In the genomic region with DNA sequence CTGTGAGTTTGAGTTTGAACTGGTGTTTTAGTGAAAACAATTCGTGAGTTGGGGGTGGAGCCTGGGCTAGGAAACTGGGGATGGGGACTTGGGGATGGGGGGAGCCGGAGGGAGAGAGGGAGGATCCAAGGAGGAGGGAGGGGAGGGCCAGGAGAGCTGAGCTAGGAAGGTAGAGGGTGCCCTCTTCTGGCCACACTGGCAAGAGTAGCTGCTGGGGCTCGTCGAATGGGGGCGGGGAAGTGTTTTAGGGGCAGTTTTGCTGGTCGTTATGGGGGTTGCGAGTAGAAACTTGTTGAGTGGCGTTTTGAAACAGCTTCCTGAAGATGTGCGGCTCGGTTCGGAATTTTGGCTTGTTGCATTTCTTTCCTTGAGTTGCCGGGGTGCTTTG, we compare ENCODE assay signal across 7 mouse cellular contexts. TPM values are rescaled to one million over a fixed set of nuclear protein-coding genes. Genes with fewer than 3 reads are reported as not detected.
DNase-seq lines count a peak whose midpoint lies in the region; ATAC-seq and TF ChIP-seq lines count a peak whose summit lies in the region.

No protein-coding gene starts in this region.

- no peaks in the 10 kb centered on the region for H3K9me3 ChIP-seq in intestine, postnatal 0 days (ENCODE audit: control insufficient read depth)
- no peaks in the 10 kb centered on the region for H3K9me3 ChIP-seq in midbrain, embryonic 11.5 days (ENCODE audit: control insufficient read depth, low read length)
- no peaks in the 10 kb centered on the region for H3K9me3 ChIP-seq in stomach, embryonic 16.5 days (replicated peaks; ENCODE audit: control insufficient read depth, low read length)

- intact Hi-C loops in left cerebral cortex, postnatal 4 days (cut with DNase I) = loop anchor here (5.0 to 10.0 kb wide), 3 partner anchors 197 to 1728 kb away; a partner anchor contains a TSS

- TF ChIP-seq CTCF in intestine, postnatal 0 days (IDR thresholded peaks at IDR 0.05; ENCODE audit: low read depth) = peak; percentile 85

- ATAC-seq in intestine, postnatal 0 days = 0 out of 2 replicates have a peak, but pooled peaks have one; percentile 33
- peak; percentile 82 for ATAC-seq in midbrain, embryonic 11.5 days (ENCODE audit: low FRiP score)
- ATAC-seq in stomach, embryonic 16.5 days (ENCODE audit: insufficient read depth, low FRiP score) = peak; percentile 85

- peaks cover 35% of the 10 kb centered on the region for H3K27me3 ChIP-seq in intestine, postnatal 0 days (replicated peaks; ENCODE audit: control insufficient read depth, insufficient read depth, low read length)
- H3K27me3 ChIP-seq in midbrain, embryonic 11.5 days (ENCODE audit: control insufficient read depth, insufficient read depth, low read length) = peaks cover 4% of the 10 kb centered on the region
- no peaks in the 10 kb centered on the region; the same call in 1 of the 2 replicates for H3K27me3 ChIP-seq in stomach, embryonic 16.5 days (ENCODE audit: control insufficient read depth, insufficient read depth, low read length)

- DNase-seq in adrenal gland, postnatal 25 days = peak; percentile 66
- peak; percentile 75 for DNase-seq in embryo, embryonic 11.5 days (ENCODE audit: low read depth, low spot score)
- peak; percentile 52 to 75 for DNase-seq in gastrocnemius, postnatal 4 days (ENCODE audit: low spot score in 2 of 2)
- DNase-seq in left cerebral cortex, postnatal 4 days = peak; percentile 88
- peak; percentile 97 for DNase-seq in midbrain, embryonic 11.5 days (ENCODE audit: low spot score, missing footprints)

- H3K4me1 ChIP-seq in intestine, postnatal 0 days (replicated peaks; ENCODE audit: control insufficient read depth, insufficient read depth, low read length) = no peaks in the 10 kb centered on the region
- peaks cover 9% of the 10 kb centered on the region; the same call in 1 of the 2 replicates for H3K4me1 ChIP-seq in midbrain, embryonic 11.5 days (ENCODE audit: control insufficient read depth, insufficient read depth, low read length)
- no peaks in the 10 kb centered on the region for H3K4me1 ChIP-seq in stomach, embryonic 16.5 days (ENCODE audit: control insufficient read depth, insufficient read depth, low read length)

- H3K4me3 ChIP-seq in intestine, postnatal 0 days (ENCODE audit: low read depth, low read length) = peak overlapping the region; percentile 48
- H3K4me3 ChIP-seq in midbrain, embryonic 11.5 days (ENCODE audit: low read depth, low read length) = peak overlapping the region; percentile 50
- peak overlapping the region; percentile 65 for H3K4me3 ChIP-seq in stomach, embryonic 16.5 days (replicated peaks; ENCODE audit: low read length)

- H3K4me2 ChIP-seq in intestine, postnatal 0 days (replicated peaks; ENCODE audit: low read depth) = peak overlapping the region; percentile 64
- H3K4me2 ChIP-seq in midbrain, embryonic 11.5 days = peak overlapping the region; percentile 94
- peak overlapping the region; percentile 85 for H3K4me2 ChIP-seq in stomach, embryonic 16.5 days (ENCODE audit: low read depth, low read length)

- no peak overlapping the region for H3K27ac ChIP-seq in intestine, postnatal 0 days (ENCODE audit: low read depth, low read length)
- H3K27ac ChIP-seq in midbrain, embryonic 11.5 days (ENCODE audit: low read depth, low read length) = no peak overlapping the region
- no peak overlapping the region for H3K27ac ChIP-seq in stomach, embryonic 16.5 days (ENCODE audit: low read length)

- no peaks in the 10 kb centered on the region for H3K36me3 ChIP-seq in intestine, postnatal 0 days (ENCODE audit: control insufficient read depth, insufficient read depth)
- H3K36me3 ChIP-seq in midbrain, embryonic 11.5 days (ENCODE audit: control insufficient read depth, insufficient read depth, low read length) = no peaks in the 10 kb centered on the region
- H3K36me3 ChIP-seq in stomach, embryonic 16.5 days (ENCODE audit: control insufficient read depth, insufficient read depth, low read length) = no peaks in the 10 kb centered on the region

- WGBS in intestine, postnatal 0 days = under 1% methylated on average over 12 of the region's 12 CpGs
- under 1% methylated on average over 12 of the region's 12 CpGs for WGBS in midbrain, embryonic 11.5 days
- WGBS in stomach, embryonic 16.5 days = under 1% methylated on average over 12 of the region's 12 CpGs

- no peak overlapping the region for H3K9ac ChIP-seq in intestine, postnatal 0 days (ENCODE audit: low read depth, low read length)
- peak overlapping the region; percentile 37; the same call in 1 of the 2 replicates for H3K9ac ChIP-seq in midbrain, embryonic 11.5 days (ENCODE audit: low read length)
- H3K9ac ChIP-seq in stomach, embryonic 16.5 days (ENCODE audit: low read length) = peak overlapping the region; percentile 70

RNA-seq across cellular contexts. Expression of a gene that starts 20.3 kb away (rescaled TPM):
- total RNA-seq in adrenal gland, postnatal 25 days (2021) = 0.21 TPM in 1 of 2 replicates, not detected in the other
- total RNA-seq in gastrocnemius, postnatal 4 days (2021) = under 1 TPM; 0.64 to 0.93 TPM
- polyA plus RNA-seq in intestine, postnatal 0 days (2015; fragmentation: Nextera tagmentation; extraction: Ambion mirVana) = 1.6 and 1.7 TPM in 2 replicates
- 1 to 10 TPM; 3.7 to 5.0 TPM for total RNA-seq in left cerebral cortex, postnatal 4 days (2021)
- polyA plus RNA-seq in midbrain, embryonic 11.5 days (2014; fragmentation: Nextera tagmentation; extraction: Ambion mirVana) = 1.3 and 1.7 TPM in 2 replicates
- polyA plus RNA-seq in stomach, embryonic 16.5 days (2015; fragmentation: Nextera tagmentation; extraction: Ambion mirVana) = 1.5 and 1.9 TPM in 2 replicates

Comparison
In these comparisons a context has a peak if more than half of its experiments do, and no peak if none do; other contexts are left out.
1. ATAC-seq: peak in every context shown above with its lines; median percentile 85 in stomach, embryonic 16.5 days; 82 in midbrain, embryonic 11.5 days; 33 in intestine, postnatal 0 days.